Mouse (Mus musculus): ENCODE measurements around the gene C87499. TPM values are rescaled to one million over a fixed set of nuclear protein-coding genes. Genes with fewer than 3 reads are reported as not detected.

Gene C87499
- total RNA-seq (2023): not detected

DNA sequence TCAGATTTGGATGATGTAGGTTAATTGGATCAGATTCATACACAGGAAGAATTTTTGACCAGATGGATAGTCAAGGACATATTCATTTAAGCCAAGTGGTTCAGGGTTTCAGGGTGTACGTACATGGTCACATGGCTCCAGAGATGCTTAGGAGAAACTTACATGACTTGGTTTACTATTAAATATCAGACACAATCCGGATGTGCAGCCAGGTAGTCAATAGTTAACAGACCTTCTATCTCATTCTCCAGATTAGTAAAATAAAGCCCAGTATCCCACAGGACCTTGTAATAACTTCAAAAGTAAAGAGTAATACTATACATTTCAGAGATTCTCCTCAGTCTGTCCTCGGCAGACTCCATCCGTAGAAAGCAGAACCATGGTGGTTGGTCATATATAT, at the start of gene C87499:
Gene C87499, minus strand, starts transcription at position 101 of the 400 bp plus-strand sequence.

DNA sequence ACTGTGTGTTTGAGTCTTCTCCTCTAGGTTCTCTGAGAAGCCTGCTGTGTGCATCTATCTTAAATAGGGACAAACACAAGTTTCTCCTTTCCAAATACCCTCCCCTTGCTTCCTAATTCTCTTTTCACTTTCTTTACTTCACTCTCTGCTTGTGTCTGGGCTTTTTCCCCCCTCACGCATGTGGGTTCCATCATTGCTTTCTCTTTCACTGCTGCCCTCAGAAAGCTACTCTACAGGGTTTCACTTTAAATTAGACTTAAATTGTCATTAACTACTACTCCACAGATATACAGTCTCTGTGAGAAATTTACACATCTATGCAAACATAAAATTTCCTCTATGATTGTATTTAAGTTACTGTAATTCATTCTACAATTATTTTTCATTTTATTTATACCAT, 49.6 kb upstream of the C87499 start, which contains the start of gene Ifna2:
Gene Ifna2, minus strand, starts transcription at position 101 of the 400 bp plus-strand sequence.

DNA sequence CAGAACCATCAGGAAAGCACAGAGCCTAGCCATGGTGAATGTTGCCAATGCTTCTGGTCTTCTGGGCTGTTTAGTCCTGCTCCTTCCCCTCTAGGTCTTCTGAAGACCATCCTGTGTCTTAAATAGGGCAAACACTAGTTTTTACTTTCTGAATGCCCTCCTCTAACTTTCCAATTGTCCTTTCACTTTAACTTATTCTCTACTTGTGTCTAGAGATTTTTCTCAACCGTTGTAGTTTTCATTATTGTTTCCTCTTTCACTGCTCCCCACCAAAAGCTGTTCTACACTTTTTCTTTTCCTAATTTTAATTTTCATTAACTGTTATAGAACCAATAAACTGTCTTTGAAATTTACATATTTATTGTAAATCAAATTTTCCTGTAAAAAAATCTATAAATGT, 42.6 kb upstream of the C87499 start, which contains the start of gene Ifna16:
Gene Ifna16, minus strand, starts transcription at position 101 of the 400 bp plus-strand sequence.

DNA sequence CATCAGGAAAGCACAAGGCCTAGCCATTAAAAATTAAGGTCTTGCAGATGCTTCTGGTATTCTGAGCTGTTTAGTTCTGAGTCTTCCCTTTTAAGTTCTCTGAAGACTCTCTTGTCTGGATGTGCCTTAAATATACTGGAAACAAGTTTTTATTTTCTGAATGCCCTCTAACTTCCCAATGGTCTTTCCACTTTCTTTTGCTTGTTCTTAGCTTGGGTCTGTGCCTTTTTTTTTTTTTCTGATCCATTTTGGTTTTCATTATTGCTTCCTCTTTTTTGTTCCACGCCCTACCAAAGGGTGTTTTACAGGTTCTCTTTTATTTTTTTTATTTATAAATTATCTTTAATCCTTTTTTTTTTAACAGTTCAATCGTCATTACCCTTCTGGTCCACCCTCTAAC, 10.1 kb upstream of the C87499 start, which contains the start of gene Ifna13:
Gene Ifna13, minus strand, starts transcription at position 101 of the 400 bp plus-strand sequence.

DNA sequence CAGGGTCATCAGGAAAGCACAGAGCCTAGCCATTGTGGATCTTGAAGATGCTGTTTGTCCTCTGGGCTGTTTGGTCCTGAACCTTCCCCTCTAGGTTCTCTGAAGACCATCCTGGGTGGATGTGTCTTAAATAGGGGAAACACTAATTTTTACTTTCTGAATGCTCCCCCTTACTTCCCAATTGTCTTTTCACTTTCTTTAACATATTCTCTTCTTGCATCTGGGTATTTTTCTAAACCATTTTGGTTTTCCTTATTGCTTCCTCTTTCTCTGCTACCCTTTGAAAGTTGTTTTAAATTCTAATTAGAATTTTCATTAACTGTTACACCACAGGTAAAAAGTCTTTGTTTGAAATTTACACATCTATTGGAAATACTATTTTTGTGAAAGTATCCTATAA, 30.9 kb downstream of the C87499 start, which contains the start of gene Ifna12:
Gene Ifna12, minus strand, starts transcription at position 101 of the 400 bp plus-strand sequence.

DNA sequence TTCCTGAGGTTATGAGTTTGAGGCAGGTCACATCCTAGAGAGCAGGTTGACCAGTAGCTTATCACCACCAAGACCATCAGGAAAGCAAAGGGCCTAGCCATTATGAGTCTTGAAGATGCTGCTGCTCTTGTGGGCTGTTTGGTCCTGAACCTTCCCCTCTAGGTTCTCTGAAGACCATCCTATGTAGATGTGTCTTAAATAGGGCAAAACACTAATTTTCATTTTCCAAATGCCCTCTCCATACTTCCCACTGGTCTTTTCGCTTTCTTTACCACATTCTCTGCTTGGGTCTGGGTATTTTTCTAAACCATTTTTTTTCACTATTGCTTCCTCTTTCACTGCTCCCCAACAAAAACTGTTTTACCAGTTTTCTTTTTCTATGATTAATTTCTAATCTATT, 41.9 kb downstream of the C87499 start, which contains the start of gene Ifna9:
Gene Ifna9, minus strand, starts transcription at position 101 of the 400 bp plus-strand sequence.

Other genes with a start within 250 kb of the C87499 start
- 0.50 TPM for gene Hacd4, start 195.5 kb downstream of the C87499 start, total RNA-seq (2023)
- not detected for gene Ifnb1, start 111.6 kb downstream of the C87499 start, total RNA-seq (2023)
- not detected for gene Ifna15, start 76.2 kb downstream of the C87499 start, total RNA-seq (2023)
- gene Ifna14, start 62.6 kb downstream of the C87499 start, total RNA-seq (2023): not detected
- gene Ifna9, start 42.0 kb downstream of the C87499 start, total RNA-seq (2023): not detected
- not detected for gene Ifna12, start 31.0 kb downstream of the C87499 start, total RNA-seq (2023)
- gene Ifna13, start 10.0 kb upstream of the C87499 start, total RNA-seq (2023): not detected
- not detected for gene Ifna16, start 42.5 kb upstream of the C87499 start, total RNA-seq (2023)
- not detected for gene Ifna2, start 49.5 kb upstream of the C87499 start, total RNA-seq (2023)
- gene Ifnab, start 56.9 kb upstream of the C87499 start, total RNA-seq (2023): not detected
- gene Gm26566, start 87.4 kb upstream of the C87499 start, total RNA-seq (2023): 2.1 TPM
- 46.0 TPM for gene Klhl9, start 88.1 kb upstream of the C87499 start, total RNA-seq (2023)
- not detected for gene Gm13271, start 120.5 kb upstream of the C87499 start, total RNA-seq (2023)
- not detected for gene Gm13283, start 125.7 kb upstream of the C87499 start, total RNA-seq (2023)
- gene Gm13290, start 139.4 kb upstream of the C87499 start, total RNA-seq (2023): not detected
- gene Gm13289, start 142.5 kb upstream of the C87499 start, total RNA-seq (2023): not detected
- not detected for gene Gm13272, start 145.4 kb upstream of the C87499 start, total RNA-seq (2023)
- not detected for gene Ifnz, start 147.7 kb upstream of the C87499 start, total RNA-seq (2023)
- not detected for gene Gm13276, start 151.3 kb upstream of the C87499 start, total RNA-seq (2023)
- gene Gm13277, start 154.2 kb upstream of the C87499 start, total RNA-seq (2023): not detected
- not detected for gene Gm13278, start 157.1 kb upstream of the C87499 start, total RNA-seq (2023)
- not detected for gene Gm13275, start 160.1 kb upstream of the C87499 start, total RNA-seq (2023)
- gene Gm13279, start 163.0 kb upstream of the C87499 start, total RNA-seq (2023): not detected
- not detected for gene Gm13285, start 165.3 kb upstream of the C87499 start, total RNA-seq (2023)
- gene Gm13287, start 168.8 kb upstream of the C87499 start, total RNA-seq (2023): not detected
- not detected for gene Gm13288, start 171.1 kb upstream of the C87499 start, total RNA-seq (2023)
- not detected for gene Ifna7, start 181.8 kb upstream of the C87499 start, total RNA-seq (2023)
- gene Ifna11, start 185.5 kb upstream of the C87499 start, total RNA-seq (2023): not detected
- gene Ifna6, start 193.0 kb upstream of the C87499 start, total RNA-seq (2023): not detected
- gene Ifna5, start 201.1 kb upstream of the C87499 start, total RNA-seq (2023): not detected
- not detected for gene Ifna4, start 207.4 kb upstream of the C87499 start, total RNA-seq (2023)
- not detected for gene Ifna1, start 215.7 kb upstream of the C87499 start, total RNA-seq (2023)
- not detected for gene Ifne, start 245.8 kb upstream of the C87499 start, total RNA-seq (2023)